Mouse (Mus musculus) ES-Bruce4 (cell line): ENCODE measurements at regions not wholly inside any gene's neighbourhood (a gene's known extent, or its start where the extent isn't known, plus 50 kb on each side); places are given as distances from the start of the nearest gene placed in this dataset.

Experiments
- CTCF ChIP-seq: IDR thresholded peaks from one replicate; pipeline ENCODE4 v1.8.1; 2011; ENCODE audit warnings: low read depth, low read length
- POLR2A ChIP-seq: IDR thresholded peaks from one replicate; pipeline ENCODE4 v1.8.1; 2011; ENCODE audit warnings: low read length; ENCODE audit not compliant: insufficient read depth

DNA sequence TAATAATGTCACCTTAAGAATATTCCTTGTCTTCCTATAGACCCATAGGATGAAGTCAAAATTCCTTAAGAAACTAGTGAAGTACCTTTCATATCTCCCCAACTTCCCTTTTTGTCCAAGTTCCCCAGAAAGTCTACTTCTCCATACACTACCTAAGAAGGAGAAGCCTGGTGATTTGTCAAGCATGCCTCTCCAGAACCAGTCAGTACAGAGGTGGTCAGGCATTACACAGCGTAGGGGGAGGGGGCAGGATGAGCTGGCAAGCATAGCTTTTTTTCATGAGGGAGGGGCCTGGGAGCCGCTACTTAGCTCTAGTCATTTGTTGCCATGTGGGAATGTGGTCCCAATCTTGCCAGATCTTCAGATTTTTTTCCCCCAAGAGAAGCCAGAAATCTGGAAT lies 54.0 kb upstream of the Satb2 start:
- no peak for TF ChIP-seq CTCF
- no peak for TF ChIP-seq POLR2A
